Mouse (Mus musculus): Measurements from ENCODE around the gene Eif1ad. TPM values are rescaled to one million over a fixed set of nuclear protein-coding genes. Genes with fewer than 3 reads are reported as not detected.

Eif1ad gene
- polyA plus RNA-seq, 1 experiment from 2014 or later, result 64.3 TPM

- Histone ChIP-seq H3K9ac (peak overlapping the region; percentile 70), H3K36me3 (ENCODE audit: poor library complexity, severe bottlenecking) (no peaks in the 10 kb centered on the region), H3K9me3 (replicated peaks) (no peaks in the 10 kb centered on the region), H3K27ac (peak overlapping the region; percentile 79), H3K4me1 (peaks cover 15% of the 10 kb centered on the region), H3K27me3 (no peaks in the 10 kb centered on the region), H3K4me3 (peak overlapping the region; percentile 51), H3K4me2 (peak overlapping the region; percentile 79)
- ATAC-seq, result peak; percentile 57
- 16% methylated on average over 7 of the region's 7 CpGs for WGBS
Observed at GRCm38 (mm10) chr19:5407133-5407532, 40.6 kb downstream of the Eif1ad start.

GRCm38 (mm10) chr19:5408057-5409001, 41.8 kb downstream of the Eif1ad start:
- ATAC-seq, result no peak
- Histone ChIP-seq H3K27ac (no peak overlapping the region), H3K27me3 (no peaks in the 10 kb centered on the region), H3K4me3 (no peak overlapping the region), H3K4me1 (peaks cover 15% of the 10 kb centered on the region), H3K9me3 (replicated peaks) (no peaks in the 10 kb centered on the region), H3K4me2 (peak overlapping the region; percentile 79), H3K36me3 (ENCODE audit: poor library complexity, severe bottlenecking) (no peaks in the 10 kb centered on the region), H3K9ac (no peak overlapping the region)
- 90% methylated on average over 13 of the region's 13 CpGs for WGBS

GRCm38 (mm10) chr19:5409068-5409467, 42.5 kb downstream of the Eif1ad start:
- WGBS, result 89% methylated on average over 5 of the region's 5 CpGs
- no peak overlapping the region for H3K9ac ChIP-seq

GRCm38 (mm10) chr19:5410641-5411040, 44.1 kb downstream of the Eif1ad start:
- Histone ChIP-seq H3K36me3 (ENCODE audit: poor library complexity, severe bottlenecking) (no peaks in the 10 kb centered on the region), H3K4me2 (no peak overlapping the region), H3K9ac (no peak overlapping the region), H3K27me3 (no peaks in the 10 kb centered on the region), H3K4me3 (no peak overlapping the region), H3K4me1 (peaks cover 15% of the 10 kb centered on the region), H3K9me3 (replicated peaks) (no peaks in the 10 kb centered on the region), H3K27ac (no peak overlapping the region)
- ATAC-seq, result no peak
- WGBS, result 88% methylated on average over 5 of the region's 5 CpGs

More at GRCm38 (mm10) chr19:5409068-5409467, 42.5 kb downstream of the Eif1ad start:
- no peaks in the 10 kb centered on the region for H3K9me3 ChIP-seq (replicated peaks)
- no peaks in the 10 kb centered on the region for H3K36me3 ChIP-seq (ENCODE audit: poor library complexity, severe bottlenecking)
- H3K27me3 ChIP-seq, result no peaks in the 10 kb centered on the region
- H3K4me3 ChIP-seq, result no peak overlapping the region
- peaks cover 15% of the 10 kb centered on the region for H3K4me1 ChIP-seq
- H3K4me2 ChIP-seq, result no peak overlapping the region
- no peak for ATAC-seq
- H3K27ac ChIP-seq, result no peak overlapping the region

GRCm38 (mm10) chr19:5411961-5412360, 45.4 kb downstream of the Eif1ad start:
- WGBS, result 77% methylated on average over 5 of the region's 5 CpGs
- no peaks in the 10 kb centered on the region for H3K36me3 ChIP-seq (ENCODE audit: poor library complexity, severe bottlenecking)
- no peak overlapping the region for H3K4me3 ChIP-seq
- no peak for ATAC-seq
- peaks cover 11% of the 10 kb centered on the region for H3K4me1 ChIP-seq
- no peaks in the 10 kb centered on the region for H3K9me3 ChIP-seq (replicated peaks)
- no peak overlapping the region for H3K27ac ChIP-seq
- no peak overlapping the region for H3K4me2 ChIP-seq
- H3K9ac ChIP-seq, result no peak overlapping the region
- no peaks in the 10 kb centered on the region for H3K27me3 ChIP-seq

GRCm38 (mm10) chr19:5413840-5414239, 47.3 kb downstream of the Eif1ad start:
- no peak overlapping the region for H3K9ac ChIP-seq
- ATAC-seq, result no peak
- 74% methylated on average over 4 of the region's 4 CpGs for WGBS
- H3K4me1 ChIP-seq, result no peaks in the 10 kb centered on the region; the same call in 1 of the 2 replicates
- no peak overlapping the region for H3K4me3 ChIP-seq
- H3K27me3 ChIP-seq, result no peaks in the 10 kb centered on the region
- no peak overlapping the region for H3K4me2 ChIP-seq
- H3K36me3 ChIP-seq (ENCODE audit: poor library complexity, severe bottlenecking), result no peaks in the 10 kb centered on the region
- no peaks in the 10 kb centered on the region for H3K9me3 ChIP-seq (replicated peaks)
- H3K27ac ChIP-seq, result no peak overlapping the region

GRCm38 (mm10) chr19:5414534-5414957, 48.0 kb downstream of the Eif1ad start:
- WGBS, result 69% methylated on average over 2 of the region's 2 CpGs
- peaks cover 1% of the 10 kb centered on the region; the same call in 1 of the 2 replicates for H3K36me3 ChIP-seq (ENCODE audit: poor library complexity, severe bottlenecking)

GRCm38 (mm10) chr19:5418750-5419466, 52.4 kb downstream of the Eif1ad start:
- Histone ChIP-seq H3K9ac (no peak overlapping the region), H3K36me3 (ENCODE audit: poor library complexity, severe bottlenecking) (peaks cover 33% of the 10 kb centered on the region)

More at GRCm38 (mm10) chr19:5414534-5414957, 48.0 kb downstream of the Eif1ad start:
- Histone ChIP-seq H3K27me3 (no peaks in the 10 kb centered on the region), H3K9ac (no peak overlapping the region), H3K4me3 (no peak overlapping the region), H3K4me2 (no peak overlapping the region), H3K4me1 (no peaks in the 10 kb centered on the region), H3K9me3 (replicated peaks) (no peaks in the 10 kb centered on the region), H3K27ac (no peak overlapping the region)
- no peak for ATAC-seq

GRCm38 (mm10) chr19:5419630-5420029, 53.1 kb downstream of the Eif1ad start:
- no peaks in the 10 kb centered on the region for H3K9me3 ChIP-seq (replicated peaks)
- no peak overlapping the region for H3K27ac ChIP-seq
- H3K4me3 ChIP-seq, result no peak overlapping the region
- no peaks in the 10 kb centered on the region for H3K27me3 ChIP-seq
- no peak for ATAC-seq
- peaks cover 33% of the 10 kb centered on the region for H3K36me3 ChIP-seq (ENCODE audit: poor library complexity, severe bottlenecking)
- no peak overlapping the region for H3K9ac ChIP-seq
- H3K4me1 ChIP-seq, result peaks cover 15% of the 10 kb centered on the region
- 94% methylated on average over 9 of the region's 9 CpGs for WGBS
- no peak overlapping the region for H3K4me2 ChIP-seq

More at GRCm38 (mm10) chr19:5418750-5419466, 52.4 kb downstream of the Eif1ad start:
- Histone ChIP-seq H3K27me3 (no peaks in the 10 kb centered on the region), H3K4me2 (no peak overlapping the region), H3K27ac (no peak overlapping the region), H3K9me3 (replicated peaks) (no peaks in the 10 kb centered on the region), H3K4me1 (peaks cover 13% of the 10 kb centered on the region), H3K4me3 (no peak overlapping the region)
- ATAC-seq, result no peak
- WGBS, result 94% methylated on average over 8 of the region's 8 CpGs

GRCm38 (mm10) chr19:5420579-5420978, 54.0 kb downstream of the Eif1ad start:
- no peaks in the 10 kb centered on the region for H3K9me3 ChIP-seq (replicated peaks)
- H3K4me1 ChIP-seq, result peaks cover 17% of the 10 kb centered on the region
- no peak overlapping the region for H3K9ac ChIP-seq
- peaks cover 33% of the 10 kb centered on the region for H3K36me3 ChIP-seq (ENCODE audit: poor library complexity, severe bottlenecking)
- no peak overlapping the region for H3K4me2 ChIP-seq
- 97% methylated on average over 6 of the region's 6 CpGs for WGBS
- ATAC-seq, result no peak
- H3K27me3 ChIP-seq, result no peaks in the 10 kb centered on the region
- H3K27ac ChIP-seq, result no peak overlapping the region
- H3K4me3 ChIP-seq, result no peak overlapping the region
